Mouse (Mus musculus): ENCODE measurements around the gene Zdhhc7.

GRCm38 (mm10) chr8:120136618-120137017, 35.3 kb upstream of the Zdhhc7 start:
- TF ChIP-seq CTCF (IDR thresholded peaks at IDR 0.05; ENCODE audit: borderline replicate concordance, insufficient read depth, low read length) (no peak), POLR2A (IDR thresholded peaks at IDR 0.05; ENCODE audit: low read depth, low read length) (no peak)
